Mouse (Mus musculus) liver, postnatal 0 days (tissue): ENCODE measurements at regions not wholly inside any gene's neighbourhood (a gene's known extent, or its start where the extent isn't known, plus 50 kb on each side); places are given as distances from the start of the nearest gene placed in this dataset.
"Not testable (repeated sequence)": the region's sequence is repeated elsewhere in the genome, so short reads cannot be mapped to it uniquely, and the experiment has no call there.

Experiments used
- CTCF ChIP-seq: sonication (generic); IDR thresholded peaks from 2 replicates; pipeline ENCODE4 v1.5.1; 2016; ENCODE audit warnings: antibody characterized with exemption, low read depth
- EP300 ChIP-seq: IDR thresholded peaks from 2 replicates; pipeline ENCODE4 v1.6.1; 2016; ENCODE audit warnings: antibody characterized with exemption, low read depth, mild to moderate bottlenecking

DNA sequence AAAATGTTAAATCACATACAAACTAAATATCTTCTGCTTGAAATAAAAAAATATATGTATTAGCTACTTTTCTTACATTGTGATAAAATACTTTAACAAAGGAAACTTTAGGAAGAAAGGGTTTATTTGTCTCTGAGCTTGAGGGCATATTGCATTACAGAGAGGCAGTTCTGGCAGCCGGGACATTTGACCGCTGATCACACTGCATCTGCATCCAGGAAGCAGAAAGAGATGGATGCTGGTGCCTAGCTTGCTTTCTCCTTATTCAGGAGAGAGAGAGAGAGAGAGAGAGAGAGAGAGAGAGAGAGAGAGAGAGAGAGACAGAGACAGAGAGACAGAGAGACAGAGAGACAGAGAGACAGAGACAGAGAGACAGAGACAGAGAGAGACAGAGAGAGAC, 137.7 kb upstream of the Tacstd2 start:
- TF ChIP-seq CTCF, EP300: not testable (repeated sequence)
